Mouse (Mus musculus): ENCODE data around the gene Tomt. TPM values are rescaled to one million over a fixed set of nuclear protein-coding genes. Genes with fewer than 3 reads are reported as not detected.
"Not testable (repeated sequence)": the region's sequence is repeated elsewhere in the genome, so short reads cannot be mapped to it uniquely, and the experiment has no call there.

The Tomt gene
- polyA plus RNA-seq, 1 experiment: not detected

- H3K27ac ChIP-seq (ENCODE audit: insufficient read depth, low read depth, low read length): no peak overlapping the region
- no peaks in the 10 kb centered on the region for H3K27me3 ChIP-seq (ENCODE audit: control insufficient read depth, insufficient read depth, low read length)
- H3K4me3 ChIP-seq (ENCODE audit: low read depth, low read length): no peak overlapping the region
- 68% methylated on average over 3 of the region's 3 CpGs for WGBS
- H3K4me1 ChIP-seq (ENCODE audit: control insufficient read depth, insufficient read depth, insufficient read length, low read length): no peaks in the 10 kb centered on the region
- TF ChIP-seq POLR2A (IDR thresholded peaks at IDR 0.05; ENCODE audit: low read depth, low read length): no peak
- no peak for TF ChIP-seq CTCF (IDR thresholded peaks at IDR 0.05; ENCODE audit: extremely low read depth, insufficient read length, insufficient replicate concordance, low read depth, low read length)
- no peaks in the 10 kb centered on the region for H3K36me3 ChIP-seq (ENCODE audit: control insufficient read depth, insufficient read depth, low read length)
Observed at GRCm38 (mm10) chr7:101928093-101928492, 21.9 kb upstream of the Tomt start.

DNA sequence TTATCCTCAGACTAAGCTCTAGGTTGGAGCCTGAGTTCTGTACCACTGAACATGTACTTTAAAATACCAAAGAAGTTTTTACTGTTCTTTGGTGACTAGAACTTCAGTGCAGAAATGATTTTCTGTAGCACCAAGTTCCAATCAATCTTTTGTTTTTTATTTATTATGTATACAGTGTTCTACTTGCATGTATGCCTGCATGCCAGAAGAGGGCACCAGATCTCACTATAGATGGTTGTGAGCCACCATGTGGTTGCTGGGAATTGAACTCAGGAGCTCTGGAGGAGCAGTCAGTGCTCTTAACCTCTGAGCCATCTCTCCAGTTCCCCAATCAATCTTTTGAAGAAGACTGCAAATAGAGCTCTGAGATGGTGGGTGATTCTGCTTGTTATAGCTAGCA lies 19.7 kb upstream of the Tomt start:
- H3K27ac ChIP-seq (ENCODE audit: insufficient read depth, low read depth, low read length); H3K4me3 ChIP-seq (ENCODE audit: low read depth, low read length); H3K36me3 ChIP-seq (ENCODE audit: control insufficient read depth, insufficient read depth, low read length); H3K27me3 ChIP-seq (ENCODE audit: control insufficient read depth, insufficient read depth, low read length); H3K4me1 ChIP-seq (ENCODE audit: control insufficient read depth, insufficient read depth, insufficient read length, low read length): not testable (repeated sequence)

- TF ChIP-seq CTCF (IDR thresholded peaks at IDR 0.05; ENCODE audit: extremely low read depth, insufficient read length, insufficient replicate concordance, low read depth, low read length) (peak; percentile 75; the same call in 1 of the 2 replicates), POLR2A (IDR thresholded peaks at IDR 0.05; ENCODE audit: low read depth, low read length) (no peak)
- H3K4me3 ChIP-seq (ENCODE audit: low read depth, low read length): no peak overlapping the region
- no peaks in the 10 kb centered on the region for H3K4me1 ChIP-seq (ENCODE audit: control insufficient read depth, insufficient read depth, insufficient read length, low read length)
- no peak overlapping the region for H3K27ac ChIP-seq (ENCODE audit: insufficient read depth, low read depth, low read length)
- WGBS: 19% methylated on average over 1 of the region's 1 CpGs
- no peaks in the 10 kb centered on the region for H3K27me3 ChIP-seq (ENCODE audit: control insufficient read depth, insufficient read depth, low read length)
- peaks cover 10% of the 10 kb centered on the region for H3K36me3 ChIP-seq (ENCODE audit: control insufficient read depth, insufficient read depth, low read length)
Observed at GRCm38 (mm10) chr7:101918071-101918470, 11.9 kb upstream of the Tomt start.

DNA sequence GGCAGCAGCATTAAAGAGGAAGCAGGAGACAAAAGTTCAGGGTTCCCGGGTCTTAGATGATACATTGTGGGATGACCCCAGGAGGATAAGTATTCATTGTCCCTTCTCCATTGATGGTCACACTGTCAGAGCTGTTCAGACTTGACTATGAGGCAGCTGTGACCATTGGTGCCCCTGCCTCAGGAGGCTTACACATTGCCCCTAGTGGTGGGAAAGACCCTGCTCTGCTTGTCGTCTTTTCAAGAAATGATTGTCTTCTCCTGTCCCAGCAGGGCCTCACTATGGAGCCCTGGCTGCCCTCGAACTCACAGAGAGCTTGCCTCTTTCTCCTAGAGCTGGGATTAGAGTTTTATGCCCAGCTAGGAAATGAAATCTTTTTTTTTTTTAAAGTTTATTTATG lies 5.8 kb upstream of the Tomt start:
- 79% methylated on average over 3 of the region's 3 CpGs for WGBS
- peak; percentile 12; the same call in 1 of the 2 replicates for TF ChIP-seq CTCF (IDR thresholded peaks at IDR 0.05; ENCODE audit: extremely low read depth, insufficient read length, insufficient replicate concordance, low read depth, low read length)
- TF ChIP-seq POLR2A (IDR thresholded peaks at IDR 0.05; ENCODE audit: low read depth, low read length): no peak

DNA sequence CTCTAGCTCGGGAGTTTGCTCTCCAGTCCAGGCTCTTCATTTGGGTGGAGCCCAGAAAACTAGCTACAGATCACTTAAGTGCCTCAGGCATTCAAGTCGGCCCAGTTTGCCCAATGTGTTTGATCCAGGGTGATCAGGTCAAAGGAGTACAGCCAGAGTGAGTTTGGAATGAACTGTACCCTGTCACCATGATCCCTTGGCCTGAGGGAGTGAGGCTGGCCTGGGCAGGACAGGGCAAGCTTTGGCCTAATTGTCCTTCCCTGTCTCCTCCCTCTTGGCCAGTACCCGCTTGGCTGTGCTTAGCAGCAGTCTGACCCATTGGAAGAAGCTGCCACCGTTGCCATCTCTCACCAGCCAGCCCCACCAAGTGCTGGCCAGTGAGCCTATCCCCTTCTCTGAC lies 4.0 kb upstream of the Tomt start:
- Histone ChIP-seq H3K4me1 (ENCODE audit: control insufficient read depth, insufficient read depth, insufficient read length, low read length) (peaks cover 15% of the 10 kb centered on the region; the same call in 1 of the 2 replicates), H3K36me3 (ENCODE audit: control insufficient read depth, insufficient read depth, low read length) (peaks cover 39% of the 10 kb centered on the region), H3K27me3 (ENCODE audit: control insufficient read depth, insufficient read depth, low read length) (no peaks in the 10 kb centered on the region), H3K27ac (ENCODE audit: insufficient read depth, low read depth, low read length) (no peak overlapping the region), H3K4me3 (ENCODE audit: low read depth, low read length) (no peak overlapping the region)
- TF ChIP-seq POLR2A (IDR thresholded peaks at IDR 0.05; ENCODE audit: low read depth, low read length) (no peak), CTCF (IDR thresholded peaks at IDR 0.05; ENCODE audit: extremely low read depth, insufficient read length, insufficient replicate concordance, low read depth, low read length) (no peak)
- WGBS: 78% methylated on average over 4 of the region's 4 CpGs

More for the DNA sequence above, 5.8 kb upstream of the Tomt start:
- H3K36me3 ChIP-seq (ENCODE audit: control insufficient read depth, insufficient read depth, low read length): peaks cover 39% of the 10 kb centered on the region
- H3K27ac ChIP-seq (ENCODE audit: insufficient read depth, low read depth, low read length): no peak overlapping the region
- H3K27me3 ChIP-seq (ENCODE audit: control insufficient read depth, insufficient read depth, low read length): no peaks in the 10 kb centered on the region
- H3K4me3 ChIP-seq (ENCODE audit: low read depth, low read length): no peak overlapping the region
- H3K4me1 ChIP-seq (ENCODE audit: control insufficient read depth, insufficient read depth, insufficient read length, low read length): peaks cover 10% of the 10 kb centered on the region; the same call in 1 of the 2 replicates

DNA sequence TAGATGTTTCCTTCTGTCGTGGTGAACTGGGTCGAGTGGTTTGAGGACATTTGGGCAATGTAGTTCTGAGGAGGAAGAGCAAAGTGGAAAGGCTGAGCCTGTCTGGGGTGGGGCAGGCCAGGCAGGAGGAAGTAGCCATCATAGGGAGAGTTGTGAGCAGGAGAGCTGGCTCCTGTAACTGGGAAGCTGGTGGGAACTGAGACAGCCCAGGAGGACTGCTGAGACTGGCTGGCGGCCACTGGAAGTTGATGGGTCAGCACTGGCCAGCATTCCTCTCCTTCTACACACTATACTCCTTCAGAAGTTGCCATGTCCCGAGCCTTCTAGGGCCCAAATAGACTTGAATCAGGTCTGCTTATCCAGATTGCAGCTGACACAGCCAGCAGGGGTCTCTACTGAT lies 2.2 kb upstream of the Tomt start:
- 30% methylated on average over 4 of the region's 4 CpGs for WGBS
- no peaks in the 10 kb centered on the region for H3K27me3 ChIP-seq (ENCODE audit: control insufficient read depth, insufficient read depth, low read length)
- no peak for TF ChIP-seq POLR2A (IDR thresholded peaks at IDR 0.05; ENCODE audit: low read depth, low read length)
- TF ChIP-seq CTCF (IDR thresholded peaks at IDR 0.05; ENCODE audit: extremely low read depth, insufficient read length, insufficient replicate concordance, low read depth, low read length): no peak
- peaks cover 33% of the 10 kb centered on the region for H3K36me3 ChIP-seq (ENCODE audit: control insufficient read depth, insufficient read depth, low read length)
- H3K4me1 ChIP-seq (ENCODE audit: control insufficient read depth, insufficient read depth, insufficient read length, low read length): peaks cover 15% of the 10 kb centered on the region; the same call in 1 of the 2 replicates
- H3K4me3 ChIP-seq (ENCODE audit: low read depth, low read length): no peak overlapping the region
- peak overlapping the region; percentile 42 for H3K27ac ChIP-seq (ENCODE audit: insufficient read depth, low read depth, low read length)

GRCm38 (mm10) chr7:101906696-101907095 lies 537 bp upstream of the Tomt start:
- TF ChIP-seq POLR2A (IDR thresholded peaks at IDR 0.05; ENCODE audit: low read depth, low read length) (no peak), CTCF (IDR thresholded peaks at IDR 0.05; ENCODE audit: extremely low read depth, insufficient read length, insufficient replicate concordance, low read depth, low read length) (no peak)
- H3K27ac ChIP-seq (ENCODE audit: insufficient read depth, low read depth, low read length): peak overlapping the region; percentile 88

More at GRCm38 (mm10) chr7:101906696-101907095, 537 bp upstream of the Tomt start:
- Histone ChIP-seq H3K4me3 (ENCODE audit: low read depth, low read length) (peak overlapping the region; percentile 80), H3K4me1 (ENCODE audit: control insufficient read depth, insufficient read depth, insufficient read length, low read length) (peaks cover 15% of the 10 kb centered on the region; the same call in 1 of the 2 replicates), H3K27me3 (ENCODE audit: control insufficient read depth, insufficient read depth, low read length) (no peaks in the 10 kb centered on the region), H3K36me3 (ENCODE audit: control insufficient read depth, insufficient read depth, low read length) (peaks cover 17% of the 10 kb centered on the region)
- WGBS: 34% methylated on average over 8 of the region's 8 CpGs

Measured in small intestine, adult 2 months (tissue).